Mouse (Mus musculus): ENCODE data around the gene Zbtb16. TPM values are rescaled to one million over a fixed set of nuclear protein-coding genes. Genes with fewer than 3 reads are reported as not detected.

Gene Zbtb16
- total and polyA plus RNA-seq, 2 experiments from 2014 or later, result 6.8 to 13.5 TPM

DNA sequence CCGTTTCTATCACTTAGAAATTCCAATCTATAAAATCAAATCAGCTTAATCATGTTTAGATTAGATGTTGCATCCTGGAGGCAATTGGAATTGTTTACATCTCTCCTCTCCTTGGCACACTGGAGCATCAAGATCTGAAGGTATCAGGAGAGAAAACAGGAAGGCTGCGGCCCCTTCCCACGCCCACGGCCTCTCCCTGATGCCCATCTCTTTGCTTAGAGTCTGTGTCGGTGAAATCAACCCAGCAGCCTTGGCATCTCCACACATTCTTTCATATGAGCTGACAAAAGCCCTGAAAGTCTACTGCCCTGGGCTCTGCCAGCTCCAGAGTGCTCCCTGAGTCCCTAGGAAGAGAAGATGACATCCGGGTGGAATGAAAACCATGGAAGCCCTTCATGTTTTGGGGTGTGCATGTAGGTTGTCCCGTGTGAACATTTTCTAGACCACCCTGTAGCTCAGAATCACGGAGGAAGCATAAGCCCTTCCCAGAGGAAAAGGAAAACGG lies 48.1 kb downstream of the Zbtb16 start:
- DNase-seq (ENCODE audit: low spot score) (no peak), ATAC-seq (no peak)
- no peak for TF ChIP-seq CTCF (IDR thresholded peaks at IDR 0.05; ENCODE audit: low read depth)
- H3K27me3 ChIP-seq (ENCODE audit: insufficient read depth, low read length), result no peaks in the 10 kb centered on the region
- WGBS, result 60% methylated on average over 9 of the region's 9 CpGs
- H3K4me1 ChIP-seq (ENCODE audit: insufficient read depth, low read length), result peaks cover 6% of the 10 kb centered on the region; the same call in 1 of the 2 replicates
- H3K4me3 ChIP-seq (ENCODE audit: low read length), result no peak overlapping the region
- no peak overlapping the region for H3K9ac ChIP-seq (replicated peaks; ENCODE audit: low read length)
- H3K4me2 ChIP-seq (ENCODE audit: low read depth, low read length), result no peak overlapping the region
- no peaks in the 10 kb centered on the region for H3K36me3 ChIP-seq (ENCODE audit: insufficient read depth, low read length)
- no peaks in the 10 kb centered on the region for H3K9me3 ChIP-seq (ENCODE audit: low read length)
- H3K27ac ChIP-seq, result no peak overlapping the region

GRCm38 (mm10) chr9:48787321-48787720 lies 48.7 kb downstream of the Zbtb16 start:
- Histone ChIP-seq H3K27ac (no peak overlapping the region), H3K27me3 (ENCODE audit: insufficient read depth, low read length) (no peaks in the 10 kb centered on the region), H3K4me2 (ENCODE audit: low read depth, low read length) (no peak overlapping the region), H3K36me3 (ENCODE audit: insufficient read depth, low read length) (no peaks in the 10 kb centered on the region), H3K9ac (replicated peaks; ENCODE audit: low read length) (no peak overlapping the region), H3K4me3 (ENCODE audit: low read length) (no peak overlapping the region), H3K9me3 (ENCODE audit: low read length) (no peaks in the 10 kb centered on the region), H3K4me1 (ENCODE audit: insufficient read depth, low read length) (peaks cover 6% of the 10 kb centered on the region; the same call in 1 of the 2 replicates)
- no peak for TF ChIP-seq CTCF (IDR thresholded peaks at IDR 0.05; ENCODE audit: low read depth)
- ATAC-seq (no peak), DNase-seq (ENCODE audit: low spot score) (no peak)
- 58% methylated on average over 1 of the region's 1 CpGs for WGBS

DNA sequence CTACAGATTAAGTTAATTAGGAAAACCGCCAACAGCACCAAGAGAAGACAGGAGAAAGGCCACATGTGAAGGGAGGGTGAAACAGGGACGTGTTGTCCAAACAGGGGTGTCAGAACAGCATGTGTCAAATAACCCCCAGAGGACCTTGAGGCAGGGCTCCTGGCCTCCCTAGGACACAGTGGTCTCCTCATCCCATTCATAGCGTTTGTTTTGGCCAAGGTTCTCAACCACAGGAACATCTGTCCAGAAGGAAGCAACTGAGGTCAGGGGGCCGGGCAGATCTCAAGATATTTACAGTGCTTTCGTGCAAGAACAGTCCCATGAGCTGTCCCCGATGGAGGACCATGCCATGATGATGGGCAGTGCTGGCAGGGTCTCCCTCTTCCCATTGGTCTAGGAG lies 49.2 kb downstream of the Zbtb16 start:
- Histone ChIP-seq H3K36me3 (ENCODE audit: insufficient read depth, low read length) (no peaks in the 10 kb centered on the region), H3K27ac (no peak overlapping the region), H3K9ac (replicated peaks; ENCODE audit: low read length) (no peak overlapping the region), H3K27me3 (ENCODE audit: insufficient read depth, low read length) (no peaks in the 10 kb centered on the region), H3K4me1 (ENCODE audit: insufficient read depth, low read length) (peaks cover 6% of the 10 kb centered on the region; the same call in 1 of the 2 replicates), H3K4me3 (ENCODE audit: low read length) (no peak overlapping the region), H3K4me2 (ENCODE audit: low read depth, low read length) (no peak overlapping the region), H3K9me3 (ENCODE audit: low read length) (no peaks in the 10 kb centered on the region)
- ATAC-seq (no peak), DNase-seq (ENCODE audit: low spot score) (no peak)
- 77% methylated on average over 6 of the region's 6 CpGs for WGBS
- TF ChIP-seq CTCF (IDR thresholded peaks at IDR 0.05; ENCODE audit: low read depth), result no peak

- Histone ChIP-seq H3K36me3 (ENCODE audit: insufficient read depth, low read length) (no peaks in the 10 kb centered on the region), H3K27me3 (ENCODE audit: insufficient read depth, low read length) (no peaks in the 10 kb centered on the region), H3K27ac (no peak overlapping the region), H3K9ac (replicated peaks; ENCODE audit: low read length) (no peak overlapping the region), H3K9me3 (ENCODE audit: low read length) (no peaks in the 10 kb centered on the region), H3K4me2 (ENCODE audit: low read depth, low read length) (no peak overlapping the region), H3K4me3 (ENCODE audit: low read length) (no peak overlapping the region), H3K4me1 (ENCODE audit: insufficient read depth, low read length) (peaks cover 6% of the 10 kb centered on the region; the same call in 1 of the 2 replicates)
- no peak for DNase-seq (ENCODE audit: low spot score)
- no peak for ATAC-seq
- TF ChIP-seq CTCF (IDR thresholded peaks at IDR 0.05; ENCODE audit: low read depth), result no peak
- WGBS, result 79% methylated on average over 6 of the region's 6 CpGs
Measured at GRCm38 (mm10) chr9:48784937-48785336, 51.1 kb downstream of the Zbtb16 start.

DNA sequence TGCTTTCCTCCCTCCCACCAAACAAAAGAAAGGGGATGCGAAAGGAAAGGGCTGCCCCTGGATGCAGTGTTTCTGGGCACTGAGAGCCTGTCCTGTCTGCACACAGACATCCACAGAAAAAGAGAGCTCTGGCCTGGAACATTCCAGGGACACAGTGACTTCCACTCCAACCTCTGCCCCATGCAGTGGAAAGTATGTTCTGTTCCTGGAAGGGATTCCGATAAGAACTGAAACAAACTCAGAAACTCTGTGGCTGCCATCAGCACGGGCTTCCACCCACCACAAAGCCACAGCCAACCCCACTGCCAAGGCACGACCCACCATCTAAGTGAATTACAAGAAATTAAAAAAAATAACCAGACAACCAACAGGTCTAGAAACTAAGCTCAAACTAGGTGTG lies 52.7 kb downstream of the Zbtb16 start:
- peaks cover 6% of the 10 kb centered on the region; the same call in 1 of the 2 replicates for H3K4me1 ChIP-seq (ENCODE audit: insufficient read depth, low read length)
- no peak for ATAC-seq
- 59% methylated on average over 4 of the region's 4 CpGs for WGBS
- TF ChIP-seq CTCF (IDR thresholded peaks at IDR 0.05; ENCODE audit: low read depth), result no peak
- H3K9ac ChIP-seq (replicated peaks; ENCODE audit: low read length), result no peak overlapping the region
- H3K27ac ChIP-seq, result no peak overlapping the region
- no peaks in the 10 kb centered on the region for H3K9me3 ChIP-seq (ENCODE audit: low read length)
- no peak overlapping the region for H3K4me3 ChIP-seq (ENCODE audit: low read length)
- H3K36me3 ChIP-seq (ENCODE audit: insufficient read depth, low read length), result no peaks in the 10 kb centered on the region
- DNase-seq (ENCODE audit: low spot score), result no peak
- no peak overlapping the region for H3K4me2 ChIP-seq (ENCODE audit: low read depth, low read length)
- H3K27me3 ChIP-seq (ENCODE audit: insufficient read depth, low read length), result no peaks in the 10 kb centered on the region

DNA sequence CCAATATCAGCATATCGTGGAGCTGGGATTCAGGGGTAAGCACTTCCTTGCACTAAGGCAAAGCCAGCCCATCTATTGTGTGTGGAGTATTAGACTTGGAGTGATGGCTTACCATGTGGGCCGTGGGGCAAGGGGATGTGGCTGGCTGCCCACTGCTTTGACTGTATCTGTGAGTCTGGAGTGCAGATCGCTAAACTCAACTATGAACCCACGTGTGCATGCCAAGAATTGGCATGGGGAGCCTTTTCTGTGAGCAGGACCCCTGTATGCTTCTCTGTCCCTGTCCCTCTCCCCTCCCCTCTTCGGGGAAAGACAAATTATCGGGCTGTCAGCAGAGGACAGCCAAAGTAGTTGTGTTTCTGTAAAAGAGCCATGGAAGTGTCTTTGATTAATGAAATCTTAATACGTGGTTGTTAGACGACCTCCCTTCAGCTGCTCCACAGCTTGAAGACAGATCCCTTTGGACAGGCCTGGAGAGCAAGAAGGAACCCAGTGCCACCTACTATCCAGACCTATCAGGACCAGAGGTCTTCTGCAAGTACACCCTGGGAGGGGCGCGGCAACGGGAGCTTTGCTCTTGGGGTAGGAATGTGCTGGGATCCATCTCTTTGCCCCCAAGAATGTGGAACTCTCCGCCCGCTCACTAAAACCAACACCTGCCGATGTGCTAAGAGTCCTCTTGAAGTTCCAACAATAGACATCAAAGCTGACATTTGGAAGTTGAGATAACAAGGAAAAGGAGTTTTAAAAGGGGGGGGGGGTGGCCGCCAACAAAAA lies 53.5 kb downstream of the Zbtb16 start:
- Histone ChIP-seq H3K4me1 (ENCODE audit: insufficient read depth, low read length) (no peaks in the 10 kb centered on the region), H3K36me3 (ENCODE audit: insufficient read depth, low read length) (no peaks in the 10 kb centered on the region), H3K9me3 (ENCODE audit: low read length) (no peaks in the 10 kb centered on the region), H3K9ac (replicated peaks; ENCODE audit: low read length) (no peak overlapping the region), H3K4me2 (ENCODE audit: low read depth, low read length) (no peak overlapping the region), H3K27me3 (ENCODE audit: insufficient read depth, low read length) (no peaks in the 10 kb centered on the region), H3K27ac (no peak overlapping the region), H3K4me3 (ENCODE audit: low read length) (no peak overlapping the region)
- 27% methylated on average over 15 of the region's 15 CpGs for WGBS
- TF ChIP-seq CTCF (IDR thresholded peaks at IDR 0.05; ENCODE audit: low read depth), result no peak
- ATAC-seq, result no peak
- no peak for DNase-seq (ENCODE audit: low spot score)

GRCm38 (mm10) chr9:48776268-48776667 lies 59.8 kb downstream of the Zbtb16 start:
- no peak for TF ChIP-seq CTCF (IDR thresholded peaks at IDR 0.05; ENCODE audit: low read depth)

More at GRCm38 (mm10) chr9:48776268-48776667, 59.8 kb downstream of the Zbtb16 start:
- Histone ChIP-seq H3K4me3 (ENCODE audit: low read length) (no peak overlapping the region), H3K27me3 (ENCODE audit: insufficient read depth, low read length) (no peaks in the 10 kb centered on the region), H3K36me3 (ENCODE audit: insufficient read depth, low read length) (no peaks in the 10 kb centered on the region), H3K27ac (no peak overlapping the region), H3K4me2 (ENCODE audit: low read depth, low read length) (no peak overlapping the region), H3K9ac (replicated peaks; ENCODE audit: low read length) (no peak overlapping the region), H3K4me1 (ENCODE audit: insufficient read depth, low read length) (no peaks in the 10 kb centered on the region), H3K9me3 (ENCODE audit: low read length) (no peaks in the 10 kb centered on the region)
- DNase-seq (ENCODE audit: low spot score) (no peak), ATAC-seq (no peak)
- WGBS, result 74% methylated on average over 7 of the region's 7 CpGs

Measured in hindbrain, postnatal 0 days (tissue).